Mouse (Mus musculus) spleen, postnatal 36 days (tissue): Measurements from ENCODE around the gene Dpp8.
A peak's percentile ranks its signal among the peaks of the same experiment; 100 is the strongest.
"Not testable (repeated sequence)": the region's sequence is repeated elsewhere in the genome, so short reads cannot be mapped to it uniquely, and the experiment has no call there.

Experiments
- DNase-seq, 2 experiments: peaks; one replicate each; pipeline ENCODE4 v3.0.0; 2022; ENCODE audit warnings: low spot score in 2 of 2, mixed read lengths in 1 of 2

Gene Dpp8

DNA sequence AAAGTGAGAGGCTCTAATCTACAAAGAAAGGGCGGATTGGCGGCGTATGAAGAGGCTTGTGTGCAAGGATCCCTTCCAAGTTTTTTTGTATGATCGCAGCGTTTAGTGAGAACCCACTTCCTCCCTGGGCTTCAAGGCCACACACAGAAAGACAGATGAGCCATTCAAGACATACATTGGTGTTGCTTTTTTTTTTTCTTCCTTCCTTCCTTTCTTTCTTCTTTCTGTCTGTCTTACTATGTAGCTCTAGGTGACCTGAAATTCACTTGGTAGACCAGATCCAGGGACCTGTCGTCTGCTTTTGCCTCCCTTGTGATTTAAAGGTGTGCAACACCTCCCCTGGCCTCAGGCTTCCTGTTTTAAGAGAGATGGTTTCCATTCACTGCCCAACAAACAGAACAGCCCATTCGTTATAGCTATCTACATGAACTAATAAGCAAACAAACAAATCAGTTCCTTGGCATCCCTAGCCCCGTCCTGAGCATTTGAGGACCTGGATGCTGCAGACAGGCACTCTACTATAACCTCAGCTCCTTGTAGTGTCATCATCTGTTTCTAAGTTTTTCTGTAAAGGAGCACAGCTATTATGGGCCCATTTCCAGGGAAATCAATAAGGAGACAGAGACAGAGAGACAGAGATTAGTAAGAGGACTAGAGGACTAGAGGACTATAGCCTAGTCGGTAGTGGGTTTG lies 10.2 kb upstream of the Dpp8 start:
- DNase-seq = peak; percentile 11 to 38

DNA sequence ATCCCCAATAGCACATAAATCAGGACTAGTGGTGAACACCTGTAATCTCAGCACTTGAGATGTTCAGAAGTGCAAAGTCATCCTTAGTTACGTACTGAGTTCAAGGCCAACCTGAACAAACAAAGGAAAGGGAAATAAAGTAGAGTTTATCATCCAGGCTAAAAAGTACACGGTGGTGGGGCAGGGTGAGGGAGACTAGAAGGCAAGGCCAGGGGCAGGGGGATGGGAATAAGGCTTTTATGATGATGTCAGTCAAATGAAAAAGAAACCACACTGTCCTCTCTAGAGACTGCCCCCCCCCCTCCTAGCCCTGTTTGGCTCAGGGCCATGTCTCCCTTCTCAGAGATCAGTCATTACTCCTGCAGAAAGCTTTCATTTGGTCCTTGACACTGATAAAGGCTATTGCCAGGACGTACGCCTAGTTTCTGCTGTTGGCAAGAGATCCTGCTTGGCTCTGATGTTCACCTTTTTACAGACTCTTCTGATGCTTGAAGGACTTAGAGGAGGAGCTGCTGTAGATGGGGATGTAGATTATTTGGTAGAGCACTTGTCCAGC lies 9.6 kb upstream of the Dpp8 start:
- no peak for DNase-seq

DNA sequence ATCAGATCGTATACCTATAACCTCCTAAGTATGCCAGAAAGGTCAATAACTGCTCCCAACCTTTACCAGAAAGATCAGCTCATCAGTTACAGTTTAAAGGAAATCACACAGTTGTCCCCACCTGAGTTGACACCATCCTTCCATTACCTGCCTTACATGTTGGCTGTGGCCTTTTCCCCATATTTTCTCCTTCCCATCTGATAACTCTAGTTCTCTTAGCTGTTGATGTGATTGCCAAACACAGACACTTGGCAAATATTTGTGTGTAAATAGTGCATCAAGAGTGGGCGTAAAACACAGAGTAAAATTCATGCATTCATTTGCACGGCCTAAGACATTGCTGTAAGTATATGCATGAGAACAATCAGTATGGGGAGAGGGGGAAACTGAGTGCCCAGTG lies 8.8 kb upstream of the Dpp8 start:
- no peak for DNase-seq

DNA sequence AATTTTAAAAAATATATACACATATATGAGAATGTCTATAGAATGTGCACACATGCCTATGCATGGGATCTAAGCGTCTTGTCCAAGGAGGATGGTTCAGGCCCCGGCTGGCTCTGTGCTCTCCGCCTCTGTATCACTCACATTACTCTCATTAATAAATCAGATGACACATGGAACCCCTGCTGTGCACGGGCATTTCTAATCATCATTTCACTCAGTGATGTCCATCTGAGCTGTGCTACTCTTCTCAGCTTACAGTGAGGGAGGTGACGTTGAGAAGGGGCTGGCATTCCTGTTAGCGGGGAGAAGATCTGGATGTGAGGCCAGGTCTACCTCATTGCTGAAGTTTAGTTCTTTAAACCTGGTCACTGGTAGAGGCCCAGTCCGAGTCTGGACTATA lies 5.0 kb upstream of the Dpp8 start:
- no peak for DNase-seq

DNA sequence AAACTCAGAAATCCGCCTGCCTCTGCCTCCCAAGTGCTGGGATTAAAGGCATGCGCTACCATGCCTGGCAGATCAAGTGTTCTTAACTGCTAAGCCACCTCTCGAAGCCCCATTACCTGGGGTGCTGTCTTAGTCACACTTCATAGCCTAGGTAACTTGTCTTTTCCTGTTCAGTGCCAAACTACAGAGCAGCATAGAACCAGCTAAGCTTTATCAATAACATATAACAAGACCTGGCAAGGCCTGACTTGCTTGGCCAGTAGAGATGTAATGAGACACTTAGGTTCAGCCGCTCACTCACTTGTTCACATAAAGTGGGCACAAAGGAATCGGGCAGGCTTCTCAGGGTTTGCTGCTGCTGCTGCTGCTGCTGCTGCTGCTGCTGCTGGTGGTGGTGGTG lies 3.9 kb upstream of the Dpp8 start:
- no peak for DNase-seq

DNA sequence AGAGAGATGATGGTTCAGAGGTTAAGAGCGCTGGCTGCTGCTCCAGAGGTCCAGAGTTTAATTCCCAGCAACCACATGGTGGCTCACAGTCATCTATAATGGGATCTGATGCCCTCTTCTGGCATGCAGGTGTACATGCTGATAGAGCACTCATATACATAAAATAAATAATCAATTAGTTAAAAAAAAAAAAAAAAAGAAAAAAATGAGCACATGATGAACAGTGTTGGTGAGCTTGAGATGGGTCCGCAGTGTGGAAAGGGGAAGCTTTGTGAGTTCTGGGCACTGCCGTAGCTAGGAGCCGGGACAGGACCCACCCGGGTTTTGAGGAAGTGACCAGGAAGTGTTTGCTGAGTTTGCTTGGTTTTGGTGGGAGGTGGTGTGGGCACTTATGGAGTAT lies 859 bp upstream of the Dpp8 start:
- DNase-seq = peak; percentile 23 to 31

DNA sequence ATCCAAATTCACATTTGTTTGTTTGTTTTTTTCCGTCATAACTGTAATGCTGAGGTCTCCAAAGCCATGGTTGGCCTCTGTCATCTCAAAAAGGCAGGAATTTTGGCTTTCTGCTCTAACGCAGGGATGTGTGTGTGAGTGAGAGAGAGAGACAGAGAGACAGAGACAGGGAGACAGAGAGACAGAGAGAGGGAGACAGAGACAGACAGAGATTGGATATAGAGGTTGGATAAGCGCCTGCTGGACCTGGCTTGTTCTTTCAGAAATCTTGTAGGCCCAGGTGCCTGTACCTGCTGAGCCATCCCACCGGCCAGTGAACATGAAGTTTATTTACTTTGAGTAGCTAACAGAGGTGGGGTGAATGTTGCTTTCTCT lies 333 bp upstream of the Dpp8 start:
- DNase-seq = no peak

DNA sequence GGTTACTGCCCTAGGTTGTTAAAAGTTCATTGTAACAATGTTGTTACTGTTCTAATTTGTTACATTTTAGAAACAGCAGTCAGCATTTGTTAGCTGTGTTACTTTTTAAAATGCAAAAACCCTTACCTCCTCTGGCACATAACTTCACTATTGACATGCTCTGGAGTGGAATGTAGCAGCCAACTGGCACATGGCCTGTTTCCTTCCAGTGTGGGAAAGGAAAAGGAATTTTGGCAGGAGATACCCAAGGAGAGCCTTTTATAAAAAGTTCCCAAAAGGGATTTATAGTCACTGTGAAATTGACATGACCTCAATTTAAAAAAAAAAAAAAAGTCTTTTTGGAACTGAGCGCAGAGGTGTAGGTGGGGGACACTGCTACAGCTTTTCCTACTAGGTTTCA lies 4.2 kb downstream of the Dpp8 start:
- no peak for DNase-seq

DNA sequence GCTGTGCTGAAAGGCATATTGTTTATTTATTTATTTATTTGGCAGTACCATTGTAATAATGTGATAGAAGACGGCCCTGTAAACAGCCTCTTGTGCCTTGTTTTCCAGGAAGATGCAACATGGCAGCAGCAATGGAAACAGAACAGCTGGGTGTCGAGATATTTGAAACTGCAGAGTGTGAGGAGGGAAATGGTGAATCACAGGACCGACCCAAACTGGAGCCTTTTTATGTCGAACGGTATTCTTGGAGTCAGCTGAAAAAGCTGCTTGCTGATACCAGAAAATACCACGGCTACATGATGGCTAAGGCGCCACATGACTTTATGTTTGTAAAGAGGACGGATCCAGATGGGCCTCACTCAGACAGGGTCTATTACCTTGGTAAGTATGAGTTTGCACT lies 4.6 kb downstream of the Dpp8 start:
- DNase-seq = no peak

DNA sequence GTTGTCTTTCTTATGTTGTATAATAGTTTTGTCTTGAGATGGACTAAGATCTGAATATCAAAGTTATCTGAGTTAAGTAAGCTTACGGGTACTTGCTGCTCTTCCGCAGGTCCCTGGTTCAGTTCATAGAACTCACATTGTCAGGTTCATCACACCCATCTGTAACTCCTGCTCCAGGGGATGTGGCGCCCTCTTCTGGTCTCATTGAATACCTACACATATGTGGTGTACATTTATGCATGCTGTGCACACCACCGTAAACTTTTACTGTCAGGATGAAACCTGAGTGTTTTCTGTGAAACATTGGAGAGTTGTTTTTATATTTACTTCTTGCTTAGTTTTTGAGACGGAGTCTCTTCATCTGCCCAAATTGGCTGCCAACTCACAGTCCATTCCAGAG lies 9.2 kb downstream of the Dpp8 start:
- no peak for DNase-seq

DNA sequence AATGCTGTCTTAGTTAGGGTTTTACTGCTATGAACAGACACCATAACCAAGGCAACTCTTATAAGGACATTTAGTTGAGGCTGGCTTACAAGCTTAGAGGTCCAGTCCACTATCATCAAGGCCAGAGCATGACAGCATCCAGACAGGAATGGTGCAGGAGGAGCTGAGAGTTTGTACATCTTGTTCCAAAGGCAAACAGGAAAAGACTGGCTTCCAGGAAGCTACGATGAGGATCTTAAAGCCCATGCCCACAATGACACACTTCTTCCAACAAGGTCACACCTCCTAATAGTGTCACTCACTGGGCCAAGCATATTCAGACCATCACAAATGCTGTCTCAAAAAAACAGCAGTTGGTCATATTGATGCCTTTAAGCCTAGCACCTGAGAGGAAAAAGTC lies 14.8 kb downstream of the Dpp8 start:
- no peak for DNase-seq

DNA sequence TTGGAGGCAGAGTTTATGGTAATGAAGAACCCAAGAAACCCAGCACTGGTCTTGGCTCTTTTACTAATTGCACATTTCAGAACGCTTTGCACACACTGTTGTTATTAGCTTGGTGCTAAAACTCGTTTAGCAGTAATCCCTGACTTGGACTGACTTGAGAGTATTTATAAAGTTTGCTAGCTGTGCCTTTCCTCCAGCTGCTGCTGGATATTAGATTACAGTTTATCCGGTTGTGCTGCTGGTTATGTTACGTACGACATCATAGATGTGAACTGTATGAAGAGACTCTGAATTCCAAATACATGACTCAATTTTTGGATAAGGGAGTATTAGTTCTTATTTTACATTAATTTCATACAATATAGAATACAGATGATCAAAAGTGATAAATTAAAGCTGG lies 17.2 kb downstream of the Dpp8 start:
- no peak for DNase-seq

DNA sequence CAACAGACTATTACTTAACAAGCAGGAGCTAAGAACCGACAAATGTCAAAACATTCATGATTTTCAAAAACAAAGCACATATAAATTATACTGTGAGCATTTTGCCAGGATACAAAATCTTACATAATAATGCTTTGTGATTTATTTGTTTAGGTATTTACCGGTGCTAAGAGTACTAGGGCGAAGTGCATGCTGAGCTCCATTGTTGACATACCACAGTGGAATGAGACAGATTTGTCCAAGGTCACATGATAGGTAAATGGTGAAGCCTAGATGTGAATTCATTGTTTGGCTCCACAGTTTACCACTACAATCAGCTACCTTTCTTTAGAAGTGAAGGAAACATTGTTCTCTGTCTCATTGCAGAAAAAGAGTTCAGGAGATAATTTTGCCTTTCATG lies 18.8 kb downstream of the Dpp8 start:
- no peak for DNase-seq

DNA sequence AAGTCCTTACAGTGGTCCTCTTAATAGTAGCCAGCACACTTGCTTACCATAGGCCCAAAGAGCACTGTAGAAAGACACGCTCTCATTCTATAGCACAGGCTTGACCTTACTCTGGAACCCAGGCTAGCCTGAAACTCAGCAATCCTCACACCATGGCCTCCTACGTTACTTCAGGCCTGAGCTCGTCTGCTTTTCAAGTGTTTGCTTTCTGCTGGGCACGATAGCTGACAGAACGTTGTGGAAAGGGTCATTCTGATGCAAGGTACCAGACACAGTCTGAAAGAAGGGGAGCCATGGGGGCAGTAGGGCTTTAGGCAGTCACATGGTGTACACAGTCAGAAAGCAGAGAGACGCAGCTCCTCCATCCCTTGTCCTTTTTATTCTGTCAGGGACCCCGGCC lies 32.0 kb downstream of the Dpp8 start:
- DNase-seq = no peak

DNA sequence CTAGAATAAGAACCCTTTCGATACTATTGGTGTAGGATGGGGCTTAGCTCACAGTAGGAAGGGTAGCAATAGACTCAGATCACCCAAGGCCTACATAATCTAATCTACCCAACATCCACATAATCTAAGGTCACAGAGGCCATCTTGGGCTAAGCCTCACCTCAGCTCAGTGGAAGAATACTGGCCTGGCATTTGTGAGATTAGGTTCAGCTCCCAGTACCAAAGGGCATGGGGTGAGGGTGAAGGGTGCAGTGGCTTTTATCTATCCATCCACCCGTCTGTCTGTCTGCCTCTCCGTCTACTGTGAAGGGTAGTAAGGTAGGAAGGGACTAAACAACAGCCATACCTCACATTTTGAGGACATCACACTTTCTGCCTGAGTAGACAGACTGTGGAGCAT lies 38.4 kb downstream of the Dpp8 start:
- peak in 1 of 2 experiments; percentile 21 for DNase-seq

DNA sequence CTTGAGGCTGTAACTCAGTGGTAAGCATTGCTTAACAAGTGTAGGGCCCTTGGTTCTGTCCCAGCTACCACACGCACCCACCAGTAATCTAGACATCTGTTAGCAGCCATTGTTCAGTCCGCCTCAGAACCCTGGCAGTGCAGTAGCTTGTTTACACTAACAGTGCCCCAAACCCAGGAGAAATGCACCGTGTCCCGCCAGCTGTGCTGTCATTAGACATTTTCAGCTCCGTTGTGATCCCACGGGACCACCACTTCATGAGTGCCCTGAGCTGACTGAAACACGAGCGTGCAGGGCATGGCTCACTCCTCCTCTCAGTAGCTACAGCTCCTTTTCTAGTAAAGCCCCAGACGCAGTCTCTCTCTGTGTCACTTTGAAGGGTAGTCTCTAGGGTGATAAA lies 41.3 kb downstream of the Dpp8 start:
- peak; percentile 23 to 37 for DNase-seq

DNA sequence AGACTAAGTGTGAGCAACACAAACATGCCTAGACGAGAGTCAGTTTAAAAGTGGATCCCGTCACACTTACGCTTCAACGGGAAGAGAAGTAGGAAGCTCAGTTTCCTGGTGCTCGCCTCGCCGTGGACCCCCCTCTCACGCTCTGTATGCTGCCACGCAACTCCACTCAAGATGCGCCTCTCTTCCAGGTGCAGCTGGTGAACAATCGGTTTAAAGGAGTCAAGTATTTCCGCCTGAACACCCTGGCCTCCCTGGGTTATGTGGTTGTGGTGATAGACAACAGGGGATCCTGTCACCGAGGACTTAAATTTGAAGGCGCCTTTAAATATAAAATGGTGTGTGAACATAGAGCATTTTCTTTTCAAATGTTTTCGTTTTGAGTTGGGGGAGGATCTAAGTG lies 42.0 kb downstream of the Dpp8 start:
- DNase-seq = peak; percentile 8 to 22

DNA sequence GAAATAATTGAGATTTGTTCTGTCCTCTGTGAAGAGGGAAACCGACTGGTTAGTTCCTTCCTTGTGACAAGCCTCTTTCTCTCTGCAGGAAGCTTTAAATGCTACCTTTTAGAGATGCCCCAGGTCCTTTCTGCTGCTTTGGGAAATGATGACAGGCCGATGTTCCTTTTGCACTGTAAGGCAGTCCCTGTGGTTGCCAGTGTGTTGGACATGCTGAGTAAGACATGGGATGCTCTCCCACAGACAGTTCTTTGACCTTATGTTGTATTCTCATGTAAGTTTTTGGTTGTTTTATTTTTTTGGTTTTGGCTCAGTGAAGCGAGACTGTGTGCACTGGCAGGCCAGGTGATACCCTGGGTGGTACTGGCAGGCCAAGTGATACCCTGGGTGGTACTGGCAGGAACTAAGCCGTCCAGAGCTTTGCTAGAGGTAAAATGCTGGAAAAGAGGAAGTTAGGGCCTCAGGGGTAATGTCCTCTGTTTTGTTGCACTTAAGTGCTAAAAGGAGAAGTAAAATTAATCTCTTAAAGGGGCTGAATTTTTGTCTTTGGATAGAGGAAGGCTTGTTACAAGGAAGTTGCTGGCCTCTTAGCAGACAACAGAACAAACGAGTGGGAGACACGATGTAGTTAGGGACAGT lies 42.8 kb downstream of the Dpp8 start:
- peak; percentile 74 to 79 for DNase-seq

DNA sequence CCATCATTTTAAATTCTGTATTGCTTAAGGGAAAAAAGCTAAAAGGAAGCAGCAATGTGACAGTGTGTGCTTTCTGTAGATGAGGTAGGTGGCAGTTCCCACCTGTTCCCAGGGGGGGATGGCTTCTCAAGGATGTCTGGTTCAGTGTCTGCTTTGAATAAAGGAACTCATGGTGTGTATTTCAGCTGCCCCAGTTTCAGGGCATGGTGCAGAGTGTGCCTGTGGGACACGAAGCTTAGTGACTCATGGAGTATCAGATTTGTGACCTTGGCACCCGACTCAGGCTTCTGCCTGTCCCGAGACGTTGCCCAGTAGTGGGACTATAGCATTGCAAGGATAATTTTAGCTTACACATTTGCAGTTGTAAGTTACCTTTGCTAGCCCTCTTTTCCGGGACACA lies 45.3 kb downstream of the Dpp8 start:
- DNase-seq = peak; percentile 42 to 52

DNA sequence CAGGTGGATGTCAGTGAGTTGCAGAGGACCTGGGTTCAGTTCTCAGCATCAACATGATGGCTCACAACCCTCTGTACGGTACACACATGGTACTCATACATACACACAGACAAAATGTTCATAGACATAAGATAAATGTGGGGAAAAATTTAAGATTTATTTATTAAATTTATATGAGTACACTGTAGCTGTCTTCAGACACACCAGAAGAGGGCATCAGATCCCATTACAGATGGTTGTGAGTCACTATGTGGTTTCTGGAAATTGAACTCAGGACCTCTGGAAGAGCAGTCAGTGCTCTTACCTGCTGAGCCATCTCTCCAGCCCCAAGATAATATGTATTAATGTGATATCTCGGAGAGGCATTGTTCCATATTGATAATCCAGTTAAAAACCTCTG lies 47.9 kb downstream of the Dpp8 start:
- not testable (repeated sequence) for DNase-seq

DNA sequence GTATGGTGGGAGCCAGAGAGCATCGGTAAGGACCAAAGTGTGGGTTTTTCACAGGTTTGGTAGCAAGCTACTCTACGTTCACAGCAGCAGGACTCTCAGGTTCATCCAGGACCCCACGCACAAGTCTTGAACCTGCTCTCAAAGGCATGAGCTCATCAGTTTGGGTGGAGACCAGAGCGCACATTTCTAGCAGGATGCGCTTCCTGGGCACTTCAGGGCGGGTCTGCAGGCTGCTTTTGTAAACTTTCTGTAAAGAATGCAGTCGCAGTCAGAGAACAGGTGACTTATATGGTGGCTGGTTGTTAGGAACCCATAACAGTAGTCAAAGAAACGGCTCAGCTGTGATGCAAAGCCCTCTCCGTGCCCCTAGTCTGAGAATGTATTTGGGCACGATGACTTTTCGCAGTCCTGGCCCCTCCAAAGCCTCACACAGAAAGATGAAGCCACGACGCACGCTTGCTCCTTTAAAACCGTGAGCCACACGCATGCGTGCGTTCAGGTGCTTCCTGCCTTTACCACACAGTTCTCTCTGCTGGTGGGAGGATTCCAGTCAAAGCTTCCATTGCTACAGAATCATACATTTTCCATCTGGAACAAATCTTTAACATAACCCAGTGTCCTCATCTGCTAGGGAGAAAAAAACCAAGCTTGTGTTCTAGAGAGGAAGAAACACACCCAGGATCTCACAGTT lies 51.0 kb downstream of the Dpp8 start:
- DNase-seq = no peak

DNA sequence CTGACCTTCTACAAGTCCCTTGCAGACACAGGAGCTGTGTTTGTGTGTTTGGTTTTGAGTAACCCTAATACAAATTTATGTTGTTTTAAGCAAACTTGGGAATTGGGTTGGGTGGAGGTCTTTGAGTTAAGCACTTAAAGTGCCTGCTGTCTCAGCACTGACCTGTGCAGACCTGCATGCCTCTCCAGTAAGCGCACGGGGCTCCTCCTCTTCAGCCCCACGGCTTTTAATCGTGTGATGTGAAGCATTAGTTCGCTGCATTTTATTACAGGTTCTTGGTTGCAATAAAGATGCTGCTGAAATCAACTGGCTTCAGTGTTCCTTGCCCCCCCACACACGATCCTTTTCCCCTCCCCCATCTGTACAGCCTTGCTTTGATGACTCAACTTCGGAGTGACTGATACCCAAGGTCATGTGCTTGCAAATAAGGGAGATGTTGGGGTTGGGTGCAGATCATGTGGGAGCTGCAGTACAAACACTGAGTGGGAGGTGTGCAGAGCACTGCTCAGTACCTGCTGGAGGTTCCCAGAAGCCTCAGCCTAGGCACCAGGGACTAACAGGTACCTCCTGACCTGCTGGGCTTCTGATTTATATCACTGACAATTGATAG lies 52.1 kb downstream of the Dpp8 start:
- DNase-seq = no peak

DNA sequence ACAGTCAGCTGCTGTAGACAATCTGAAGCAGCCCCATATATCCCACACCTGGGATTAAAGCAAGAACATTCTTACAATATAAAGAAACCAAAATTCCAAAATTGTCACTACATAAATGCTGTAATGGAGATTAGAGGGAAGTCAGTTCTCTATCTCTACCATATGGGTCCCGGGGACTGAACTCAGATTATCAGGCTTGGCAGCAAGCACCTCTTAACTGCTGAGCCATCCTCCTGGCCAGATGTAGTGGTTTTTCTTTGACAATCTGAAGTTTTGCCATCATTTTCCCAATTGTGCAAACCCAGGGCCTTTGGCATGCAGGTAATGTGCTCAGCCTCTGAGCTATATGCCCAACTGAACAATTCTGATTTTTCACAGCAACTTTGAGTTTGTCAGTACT lies 53.1 kb downstream of the Dpp8 start:
- DNase-seq = no peak
